Mouse (Mus musculus) embryonic facial prominence, embryonic 15.5 days (tissue): ENCODE results near the gene Gpc2. TPM values are rescaled to one million over a fixed set of nuclear protein-coding genes. Genes with fewer than 3 reads are reported as not detected.

Experiments
- ATAC-seq: fragments of 200-750 bp; cut with Nextera tagmentation; 2 replicates; pipeline ENCODE4 v1.8.0; 2017; ENCODE audit warnings: low read depth, moderate TSS enrichment; ENCODE audit not compliant: insufficient number of reproducible peaks, low FRiP score, low TSS enrichment
- H3K27ac ChIP-seq: fragments of 300-500 bp; sonication (generic); replicated peaks from 2 replicates; pipeline ENCODE4 v1.5.1; 2015; ENCODE audit warnings: mild to moderate bottlenecking, inconsistent platforms
- H3K27me3 ChIP-seq: fragments of 300-500 bp; sonication (generic); 2 replicates; pipeline ENCODE4 v1.6.1; 2015; ENCODE audit warnings: inconsistent platforms
- H3K36me3 ChIP-seq: fragments of 300-500 bp; sonication (generic); 2 replicates; pipeline ENCODE4 v1.6.1; 2015; ENCODE audit warnings: mild to moderate bottlenecking, inconsistent platforms
- H3K4me1 ChIP-seq: fragments of 300-500 bp; sonication (generic); 2 replicates; pipeline ENCODE4 v1.6.1; 2015; ENCODE audit warnings: inconsistent platforms
- H3K4me2 ChIP-seq: fragments of 300-500 bp; sonication (generic); replicated peaks from 2 replicates; pipeline ENCODE4 v1.6.1; 2015; ENCODE audit warnings: mild to moderate bottlenecking, inconsistent platforms
- H3K4me3 ChIP-seq: fragments of 300-500 bp; sonication (generic); replicated peaks from 2 replicates; pipeline ENCODE4 v1.5.1; 2015; ENCODE audit warnings: mild to moderate bottlenecking, inconsistent platforms
- H3K9ac ChIP-seq: fragments of 300-500 bp; sonication (generic); 2 replicates; pipeline ENCODE4 v1.6.1; 2015; ENCODE audit warnings: inconsistent platforms
- H3K9me3 ChIP-seq: fragments of 300-500 bp; sonication (generic); replicated peaks from 2 replicates; pipeline ENCODE4 v1.6.1; 2016; ENCODE audit warnings: inconsistent platforms
- WGBS: fragments of 180-500 bp; shearing (Covaris S2); methylation state at CpG from one replicate; pipeline ENCODE4 v1.1.7; 2015; 5-methylcytosine and 5-hydroxymethylcytosine counted together
- polyA plus RNA-seq: library from polyadenylated mRNA; unstranded; fragments of >200 nt; fragmentation: Nextera tagmentation; extraction: Ambion mirVana; gene quantifications from 2 replicates; pipeline ENCODE4 v1.2.1, GENCODE M21; 2015

The Gpc2 gene
- polyA plus RNA-seq, 1 experiment from 2014 or later: 30.0 TPM

DNA sequence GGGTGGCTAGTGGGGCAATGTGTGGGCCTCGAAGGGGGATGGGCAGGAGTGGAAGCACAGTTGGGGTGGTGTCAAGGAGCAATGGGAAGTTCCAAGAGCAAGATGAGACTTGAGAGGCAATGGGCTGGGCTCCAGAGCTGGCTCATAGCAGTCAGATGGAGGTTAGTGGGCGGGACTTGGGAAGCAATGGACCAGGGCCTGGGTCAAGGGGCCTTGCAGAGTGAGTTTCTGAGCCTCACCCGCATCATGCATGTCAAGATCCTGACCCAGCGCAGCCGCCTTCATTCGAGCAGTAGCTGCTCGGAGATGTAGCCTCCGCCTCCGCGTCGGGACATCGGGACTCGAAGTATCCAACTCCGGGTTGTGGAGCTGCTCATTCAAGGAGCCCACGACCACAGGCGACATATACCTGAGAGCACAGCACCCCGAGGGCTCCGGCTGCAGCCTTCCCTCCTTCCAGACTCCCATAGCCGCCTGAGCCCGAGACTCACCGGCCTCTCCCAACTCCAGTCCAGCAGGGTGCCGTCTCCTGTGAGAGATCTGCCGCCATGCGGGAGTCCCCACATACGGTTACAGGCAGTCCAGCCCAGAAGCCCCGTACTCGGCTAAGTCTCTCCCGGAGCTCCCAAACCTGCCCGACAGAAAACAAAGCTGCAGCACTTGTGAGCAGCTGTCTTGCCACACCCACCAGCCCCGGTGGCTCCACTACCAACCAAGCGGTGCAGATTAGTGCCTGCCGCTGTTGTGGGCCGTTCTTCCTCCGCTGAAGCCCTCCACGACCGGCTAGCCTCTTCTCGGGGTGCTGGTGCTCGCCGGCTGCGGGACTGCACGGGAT is 4.4 kb downstream of the Gpc2 start:
- ATAC-seq: no peak
- Histone ChIP-seq H3K9me3 (no peaks in the 10 kb centered on the region), H3K4me3 (peak overlapping the region; percentile 20), H3K36me3 (peaks cover 3% of the 10 kb centered on the region; the same call in 1 of the 2 replicates), H3K4me1 (peaks cover 54% of the 10 kb centered on the region), H3K27ac (no peak overlapping the region; the same call in 1 of the 2 replicates), H3K27me3 (peaks cover 6% of the 10 kb centered on the region; the same call in 1 of the 2 replicates), H3K4me2 (peak overlapping the region; percentile 40), H3K9ac (peak overlapping the region; percentile 33; the same call in 1 of the 2 replicates)
- WGBS: 20% methylated on average over 41 of the region's 41 CpGs

DNA sequence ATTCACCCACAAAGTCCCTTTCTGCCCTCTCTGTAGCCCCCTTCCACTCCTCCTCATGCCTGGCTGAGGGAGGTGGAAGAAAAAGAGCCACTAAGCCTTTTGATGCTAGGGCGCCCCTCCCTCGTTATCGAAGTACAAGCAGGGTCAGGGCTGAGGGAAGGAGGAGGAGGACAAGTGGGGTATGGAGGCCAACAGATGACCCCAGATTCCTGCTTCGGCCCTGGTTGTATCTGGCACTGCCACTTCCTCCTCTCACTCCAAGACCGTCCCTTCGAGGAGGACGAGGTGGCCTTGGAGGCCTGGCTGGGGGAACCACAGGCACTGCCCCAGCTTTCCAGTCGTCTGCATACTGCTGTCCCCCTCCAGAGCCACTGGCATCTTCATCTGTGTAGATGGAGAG is 5.6 kb downstream of the Gpc2 start:
- H3K4me3 ChIP-seq: no peak overlapping the region
- H3K9ac ChIP-seq: no peak overlapping the region
- peaks cover 6% of the 10 kb centered on the region; the same call in 1 of the 2 replicates for H3K27me3 ChIP-seq
- H3K4me1 ChIP-seq: peaks cover 49% of the 10 kb centered on the region
- ATAC-seq: no peak
- no peak overlapping the region for H3K27ac ChIP-seq
- no peak overlapping the region for H3K4me2 ChIP-seq
- peaks cover 3% of the 10 kb centered on the region; the same call in 1 of the 2 replicates for H3K36me3 ChIP-seq
- no peaks in the 10 kb centered on the region for H3K9me3 ChIP-seq
- 74% methylated on average over 8 of the region's 8 CpGs for WGBS

DNA sequence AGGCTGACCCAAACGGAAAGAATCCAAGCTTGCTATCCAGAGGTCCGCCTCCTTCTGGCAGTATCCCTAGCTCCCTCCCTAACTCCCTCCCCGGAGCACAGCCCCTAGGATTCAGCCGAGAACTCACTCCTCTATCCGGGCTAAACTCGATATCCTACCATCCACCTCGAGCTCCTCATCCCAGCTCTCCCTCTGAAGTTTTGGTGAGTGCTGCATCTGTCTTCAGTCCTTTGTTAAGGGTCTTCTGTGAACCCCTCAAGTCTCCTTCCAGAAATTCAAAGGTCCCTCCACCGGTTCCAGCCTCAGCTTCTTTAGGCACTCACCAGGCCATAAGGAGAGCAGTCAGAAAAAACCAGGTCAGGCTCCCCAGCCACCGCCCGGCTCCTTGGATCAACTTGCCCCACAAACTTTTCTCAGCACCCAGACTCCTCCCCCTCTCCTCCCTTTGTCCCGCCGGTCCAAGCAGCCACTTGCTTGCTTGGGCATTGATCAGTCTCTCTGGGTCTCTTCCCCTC is 7.3 kb downstream of the Gpc2 start, which contains the start of gene Gal3st4:
TSS of gene Gal3st4 (minus strand) at position 432 of the 515 bp plus-strand sequence.
- Histone ChIP-seq H3K27me3 (peaks cover 6% of the 10 kb centered on the region; the same call in 1 of the 2 replicates), H3K9ac (no peak within 1 kb of the TSS), H3K4me1 (peaks cover 38% of the 10 kb centered on the region), H3K4me2 (peak within 1 kb of the TSS; percentile 32), H3K4me3 (peak within 1 kb of the TSS; percentile 18), H3K36me3 (peaks cover 1% of the 10 kb centered on the region; the same call in 1 of the 2 replicates), H3K9me3 (no peaks in the 10 kb centered on the region), H3K27ac (peak within 1 kb of the TSS; percentile 8)
- WGBS: 2% methylated on average over 12 of the region's 12 CpGs
- ATAC-seq: no peak; the same call in 1 of the 2 replicates

DNA sequence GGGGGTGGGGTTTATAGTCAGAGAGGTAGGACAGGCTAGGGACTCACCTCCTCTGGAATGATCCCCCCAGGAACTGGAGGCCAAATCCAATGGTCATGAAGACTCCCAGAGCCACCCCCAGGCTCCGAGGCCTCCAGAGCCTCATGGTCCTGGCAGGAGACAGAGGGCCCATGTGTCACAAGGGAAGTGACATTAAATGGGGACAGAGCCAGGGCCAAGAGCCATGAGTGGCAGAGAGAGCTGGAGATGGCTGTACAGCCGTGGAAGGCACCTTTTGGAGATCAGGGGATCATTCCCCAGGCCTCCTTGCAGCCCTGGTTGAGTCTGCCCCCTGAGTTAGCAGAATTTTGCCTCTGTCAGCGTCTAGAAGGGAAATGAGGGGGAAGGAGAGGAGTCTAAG is 8.6 kb downstream of the Gpc2 start:
- no peak overlapping the region for H3K4me2 ChIP-seq
- H3K4me1 ChIP-seq: peaks cover 34% of the 10 kb centered on the region
- no peak overlapping the region for H3K9ac ChIP-seq
- peaks cover 6% of the 10 kb centered on the region; the same call in 1 of the 2 replicates for H3K27me3 ChIP-seq
- no peak overlapping the region for H3K27ac ChIP-seq
- H3K4me3 ChIP-seq: no peak overlapping the region
- no peak for ATAC-seq
- peaks cover 3% of the 10 kb centered on the region; the same call in 1 of the 2 replicates for H3K36me3 ChIP-seq
- WGBS: 44% methylated on average over 3 of the region's 3 CpGs
- no peaks in the 10 kb centered on the region for H3K9me3 ChIP-seq

DNA sequence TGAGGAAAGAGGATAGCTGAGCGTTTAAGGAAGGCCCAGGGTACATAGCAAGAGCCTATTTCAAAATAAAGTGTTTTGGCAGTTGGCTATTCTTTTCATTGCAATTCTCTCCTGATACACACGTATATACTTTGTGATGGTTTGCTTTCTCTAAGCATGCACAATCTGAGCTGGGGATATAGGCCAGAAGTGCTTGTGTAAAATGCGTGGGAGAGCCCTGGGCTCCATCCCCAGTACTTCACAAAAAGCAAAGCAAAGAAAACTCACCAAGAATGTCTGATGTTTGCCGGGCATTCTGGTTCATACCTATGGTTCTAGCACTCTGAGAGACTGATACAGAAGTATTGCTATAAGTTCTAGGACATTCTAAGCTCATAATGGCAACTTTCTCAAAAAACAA is 10.8 kb downstream of the Gpc2 start:
- H3K36me3 ChIP-seq: peaks cover 13% of the 10 kb centered on the region; the same call in 1 of the 2 replicates
- H3K4me2 ChIP-seq: no peak overlapping the region
- ATAC-seq: no peak
- no peak overlapping the region for H3K27ac ChIP-seq
- H3K4me1 ChIP-seq: peaks cover 23% of the 10 kb centered on the region
- no peak overlapping the region for H3K4me3 ChIP-seq
- H3K27me3 ChIP-seq: peaks cover 6% of the 10 kb centered on the region; the same call in 1 of the 2 replicates
- no peaks in the 10 kb centered on the region for H3K9me3 ChIP-seq
- 76% methylated on average over 4 of the region's 4 CpGs for WGBS
- H3K9ac ChIP-seq: no peak overlapping the region

DNA sequence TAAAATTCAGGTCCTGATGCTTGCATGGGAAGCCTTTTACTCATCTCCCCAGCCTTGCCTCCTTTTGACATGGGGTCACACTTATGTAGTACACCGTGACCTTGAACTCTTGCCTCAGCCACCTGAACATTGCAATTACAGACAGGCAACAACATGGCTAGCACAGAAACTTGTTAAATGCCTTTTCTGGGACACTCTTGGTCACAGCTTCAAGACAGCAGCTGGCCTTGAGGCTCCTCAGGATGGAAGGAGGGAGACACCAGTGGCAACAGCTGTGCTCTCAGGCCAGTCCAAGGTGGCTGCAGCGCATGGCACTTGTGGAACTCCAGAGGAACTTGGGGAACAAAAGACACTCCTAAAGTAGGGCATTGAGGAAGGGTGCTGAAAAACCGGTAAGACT is 12.7 kb downstream of the Gpc2 start:
- H3K4me2 ChIP-seq: no peak overlapping the region
- H3K4me3 ChIP-seq: no peak overlapping the region
- no peak overlapping the region for H3K27ac ChIP-seq
- 89% methylated on average over 3 of the region's 3 CpGs for WGBS
- H3K27me3 ChIP-seq: peaks cover 6% of the 10 kb centered on the region; the same call in 1 of the 2 replicates
- peaks cover 15% of the 10 kb centered on the region; the same call in 1 of the 2 replicates for H3K36me3 ChIP-seq
- peaks cover 28% of the 10 kb centered on the region for H3K4me1 ChIP-seq
- no peaks in the 10 kb centered on the region for H3K9me3 ChIP-seq
- H3K9ac ChIP-seq: no peak overlapping the region
- ATAC-seq: no peak

DNA sequence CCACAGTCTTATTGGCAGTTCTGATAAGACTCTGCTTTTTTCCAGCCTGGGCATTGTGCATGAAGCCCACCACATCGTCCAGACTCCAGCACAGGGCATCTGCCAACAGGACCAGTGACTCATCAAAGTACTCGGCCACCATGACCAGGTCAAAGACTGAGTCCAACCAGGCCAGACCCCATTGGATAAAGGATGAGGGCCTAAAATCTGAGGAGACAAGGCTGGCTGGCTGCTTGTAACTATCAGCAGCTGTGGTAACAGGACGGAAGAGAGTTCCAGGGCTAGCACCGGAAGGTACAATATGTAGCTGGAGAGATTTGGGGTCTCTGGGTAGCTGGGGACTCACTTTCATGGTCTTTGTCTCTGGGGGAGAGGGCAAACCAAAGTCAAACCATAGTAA is 14.1 kb downstream of the Gpc2 start:
- WGBS: 96% methylated on average over 4 of the region's 4 CpGs
- Histone ChIP-seq H3K36me3 (peaks cover 27% of the 10 kb centered on the region), H3K4me2 (no peak overlapping the region), H3K9ac (no peak overlapping the region), H3K4me1 (peaks cover 23% of the 10 kb centered on the region), H3K9me3 (no peaks in the 10 kb centered on the region), H3K27ac (no peak overlapping the region), H3K27me3 (no peaks in the 10 kb centered on the region), H3K4me3 (no peak overlapping the region)
- ATAC-seq: no peak

DNA sequence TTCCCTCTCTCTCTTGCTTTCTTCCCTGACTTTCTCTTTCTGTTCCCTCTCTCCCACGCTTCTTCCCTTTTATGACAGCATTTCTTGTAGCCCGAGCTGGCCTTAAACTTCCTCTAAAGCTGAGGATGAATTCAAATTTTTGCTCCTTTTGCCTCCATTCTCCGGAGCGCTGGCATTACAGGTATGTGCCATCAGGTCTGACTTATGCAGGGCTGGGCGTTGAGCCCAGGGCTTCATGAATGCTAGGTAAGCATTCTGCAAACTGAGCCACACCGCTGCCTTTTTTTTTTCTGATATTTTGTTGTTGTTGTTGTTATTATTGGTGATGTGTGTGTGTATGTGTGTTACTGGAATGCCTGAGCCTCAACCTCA is 15.6 kb downstream of the Gpc2 start:
- Histone ChIP-seq H3K4me3 (peak overlapping the region; percentile 89), H3K9me3 (no peaks in the 10 kb centered on the region), H3K27me3 (no peaks in the 10 kb centered on the region), H3K9ac (peak overlapping the region; percentile 89), H3K4me2 (peak overlapping the region; percentile 90), H3K36me3 (peaks cover 42% of the 10 kb centered on the region), H3K27ac (peak overlapping the region; percentile 79), H3K4me1 (peaks cover 23% of the 10 kb centered on the region)
- ATAC-seq: no peak
- 11% methylated on average over 6 of the region's 6 CpGs for WGBS

DNA sequence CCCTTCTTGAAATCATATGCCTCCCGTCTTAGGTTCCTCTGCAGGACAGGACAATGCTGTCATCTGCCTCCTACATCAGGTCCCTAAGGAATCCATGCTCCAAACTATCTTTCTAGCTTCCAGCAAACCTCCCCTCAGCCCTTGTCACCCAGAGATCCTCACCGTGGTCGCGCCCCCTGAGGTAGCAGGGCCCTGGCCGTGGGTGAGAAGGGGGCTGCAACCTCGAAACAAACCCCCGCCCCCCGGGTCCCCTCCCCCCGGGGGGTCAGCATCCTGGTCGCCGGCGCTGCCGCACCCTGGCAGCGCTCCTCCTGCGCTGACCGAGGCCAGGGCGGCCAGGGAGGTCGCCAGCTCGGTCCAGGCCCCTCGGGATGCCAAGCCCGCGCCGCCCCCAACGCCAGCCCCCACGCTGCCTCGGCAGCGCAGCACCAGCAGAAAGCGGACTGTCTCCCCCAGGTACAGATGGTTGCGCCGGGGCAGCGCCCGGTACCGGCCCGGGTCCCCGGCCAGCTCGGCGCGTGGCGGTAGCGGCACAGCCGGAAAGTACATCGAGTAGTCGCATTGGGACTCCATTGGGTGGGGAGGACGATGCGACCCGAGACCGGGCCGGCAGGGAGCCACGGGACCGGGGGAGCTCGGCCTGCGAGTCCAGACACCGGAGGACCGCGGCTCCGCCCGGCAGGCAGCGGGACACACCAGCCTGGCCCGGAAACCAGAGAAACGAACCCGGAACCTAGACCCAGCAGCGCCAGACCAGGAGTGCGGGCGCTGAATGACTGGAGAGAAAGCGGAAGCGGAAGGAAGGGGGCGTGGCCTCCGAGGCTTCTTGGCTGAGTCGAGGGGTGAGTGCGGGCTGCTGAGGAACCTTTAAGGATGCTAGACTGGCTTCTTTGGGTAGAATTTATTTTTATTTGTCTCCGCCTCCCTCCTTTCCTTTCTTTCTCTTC is 16.3 kb downstream of the Gpc2 start, which contains the start of gene BC037034:
TSS of gene BC037034 (minus strand) at position 774 of the 947 bp plus-strand sequence.
- H3K36me3 ChIP-seq: peaks cover 49% of the 10 kb centered on the region
- H3K9me3 ChIP-seq: no peaks in the 10 kb centered on the region
- peaks cover 23% of the 10 kb centered on the region for H3K4me1 ChIP-seq
- ATAC-seq: peak; percentile 84
- peak within 1 kb of the TSS; percentile 89 for H3K4me3 ChIP-seq
- H3K27me3 ChIP-seq: no peaks in the 10 kb centered on the region
- H3K9ac ChIP-seq: peak within 1 kb of the TSS; percentile 89
- under 1% methylated on average over 65 of the region's 71 CpGs for WGBS
- H3K4me2 ChIP-seq: peak within 1 kb of the TSS; percentile 90
- H3K27ac ChIP-seq: peak within 1 kb of the TSS; percentile 79

DNA sequence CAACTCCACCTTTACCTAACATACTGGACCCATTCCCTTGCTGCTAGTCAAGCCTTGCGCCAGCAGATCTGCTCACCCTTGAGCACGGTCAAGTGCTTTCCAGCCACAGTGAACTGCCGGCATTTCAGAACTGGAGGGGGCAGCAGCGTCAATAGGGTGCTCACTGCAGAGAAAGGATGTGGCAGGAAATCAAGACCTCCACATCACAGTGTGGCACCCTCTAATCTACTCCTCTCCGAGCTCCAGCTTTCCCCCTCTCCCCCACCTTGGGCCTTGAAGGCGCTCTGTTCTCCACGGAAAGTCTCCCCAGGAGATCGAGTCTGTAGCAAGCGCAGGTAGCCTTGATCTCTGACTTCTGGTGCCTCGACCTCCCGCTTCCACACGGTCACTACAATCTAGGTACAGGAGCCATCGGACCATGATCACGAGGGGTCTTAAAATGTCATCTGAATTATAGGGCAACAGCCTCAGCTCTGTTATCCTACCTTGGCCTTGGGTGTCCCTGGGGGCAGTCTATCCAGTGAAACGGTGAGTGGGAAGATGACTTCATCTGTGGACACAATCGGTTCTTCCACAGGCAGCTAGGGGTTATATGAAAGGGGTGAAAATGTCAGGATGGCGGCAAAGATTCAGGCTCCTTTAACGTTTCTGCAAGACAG is 17.1 kb downstream of the Gpc2 start:
- 55% methylated on average over 18 of the region's 18 CpGs for WGBS

More for the DNA sequence above, 17.1 kb downstream of the Gpc2 start:
- no peaks in the 10 kb centered on the region for H3K9me3 ChIP-seq
- H3K4me2 ChIP-seq: peak overlapping the region; percentile 90
- H3K4me1 ChIP-seq: peaks cover 23% of the 10 kb centered on the region
- peaks cover 52% of the 10 kb centered on the region for H3K36me3 ChIP-seq
- H3K4me3 ChIP-seq: peak overlapping the region; percentile 89
- peak overlapping the region; percentile 89 for H3K9ac ChIP-seq
- ATAC-seq: no peak
- no peak overlapping the region for H3K27ac ChIP-seq
- H3K27me3 ChIP-seq: no peaks in the 10 kb centered on the region
